In the genomic region with DNA sequence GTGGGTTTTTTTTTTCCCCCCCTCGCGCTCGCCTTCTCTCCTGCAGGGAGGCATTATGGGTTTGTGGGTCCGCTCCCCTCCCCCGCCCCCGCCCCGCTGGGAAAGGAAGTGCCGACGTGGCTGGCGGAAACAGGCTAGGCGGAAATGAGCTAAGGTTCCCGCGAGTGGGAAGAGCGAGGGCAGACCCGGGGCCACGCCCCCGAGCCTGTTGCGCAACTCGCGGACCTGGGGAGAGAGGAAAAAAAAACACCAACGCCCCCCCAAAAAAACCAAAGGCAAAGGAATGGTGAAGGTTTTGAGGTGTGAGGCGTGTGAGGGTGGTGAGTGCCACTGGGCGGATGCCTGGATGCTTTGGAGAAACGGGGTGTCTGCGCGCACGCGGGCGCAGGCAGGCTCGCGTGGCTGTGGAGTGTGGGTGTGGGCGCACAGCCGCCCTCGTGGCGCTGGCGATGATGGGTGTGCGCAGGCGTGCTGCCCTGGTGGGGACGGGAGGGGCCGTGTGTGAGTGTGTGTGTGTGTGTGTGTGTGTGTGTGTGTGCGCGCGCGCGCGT, we compare ENCODE assay signal across 8 mouse cellular contexts. TPM values are rescaled to one million over a fixed set of nuclear protein-coding genes. Genes with fewer than 3 reads are reported as not detected.
A peak's percentile ranks its signal among the peaks of the same experiment; 100 is the strongest.
DNase-seq lines count a peak whose midpoint lies in the region; ATAC-seq and TF ChIP-seq lines count a peak whose summit lies in the region.

No protein-coding gene starts in this region.

- peak overlapping the region; percentile 33 for H3K4me2 ChIP-seq in embryonic facial prominence, embryonic 11.5 days (ENCODE audit: low read depth, low read length)
- peak overlapping the region; percentile 56 for H3K4me2 ChIP-seq in kidney, embryonic 16.5 days (replicated peaks; ENCODE audit: low read depth, low read length)
- peak overlapping the region; percentile 77 for H3K4me2 ChIP-seq in liver, embryonic 14.5 days (ENCODE audit: low read depth)
- peak overlapping the region; percentile 57 for H3K4me2 ChIP-seq in neural tube, embryonic 12.5 days (replicated peaks)
- H3K4me2 ChIP-seq in stomach, postnatal 0 days (replicated peaks; ENCODE audit: low read depth): peak overlapping the region; percentile 46

- WGBS in embryonic facial prominence, embryonic 11.5 days: 33% methylated on average over 46 of the region's 46 CpGs
- WGBS in kidney, embryonic 16.5 days: 39% methylated on average over 44 of the region's 46 CpGs
- WGBS in liver, embryonic 14.5 days (ENCODE audit: insufficient replicate concordance): 16% methylated on average over 38 of the region's 46 CpGs
- 32% methylated on average over 44 of the region's 46 CpGs for WGBS in neural tube, embryonic 12.5 days
- 28% methylated on average over 41 of the region's 46 CpGs for WGBS in stomach, postnatal 0 days

- peak overlapping the region; percentile 66 for H3K9ac ChIP-seq in embryonic facial prominence, embryonic 11.5 days (replicated peaks; ENCODE audit: low read length)
- H3K9ac ChIP-seq in kidney, embryonic 16.5 days (replicated peaks; ENCODE audit: low read length): peak overlapping the region; percentile 77
- H3K9ac ChIP-seq in liver, embryonic 14.5 days (replicated peaks): peak overlapping the region; percentile 63
- peak overlapping the region; percentile 53 for H3K9ac ChIP-seq in neural tube, embryonic 12.5 days
- peak overlapping the region; percentile 53 for H3K9ac ChIP-seq in stomach, postnatal 0 days (ENCODE audit: low read length)

- ATAC-seq in embryonic facial prominence, embryonic 11.5 days (replicated peaks; ENCODE audit: insufficient number of reproducible peaks, low FRiP score, low TSS enrichment, low read depth): peak; percentile 72
- peak; percentile 82 for ATAC-seq in kidney, embryonic 16.5 days (ENCODE audit: low FRiP score, low TSS enrichment)
- ATAC-seq in liver, embryonic 14.5 days (ENCODE audit: insufficient read depth): peak; percentile 74
- peak; percentile 66 for ATAC-seq in neural tube, embryonic 12.5 days (ENCODE audit: low FRiP score, low read depth)
- ATAC-seq in stomach, postnatal 0 days (ENCODE audit: low FRiP score, low TSS enrichment): peak; percentile 83

- DNase-seq in layer of hippocampus, adult 11-12 months (ENCODE audit: low spot score): peak; percentile 81
- DNase-seq in layer of hippocampus, adult 9-10 months (ENCODE audit: low spot score): no peak
- peak; percentile 66 for DNase-seq in embryonic facial prominence, embryonic 11.5 days (ENCODE audit: low spot score)
- DNase-seq in heart, adult 8-10 months (ENCODE audit: low spot score): peak; percentile 73
- peak in 2 of 3 experiments; percentile 24 to 39 for DNase-seq in liver, embryonic 14.5 days (ENCODE audit: low read depth in 3 of 3, low spot score in 3 of 3)
- DNase-seq in stomach, postnatal 0 days (ENCODE audit: low spot score): peak; percentile 92

- no peaks in the 10 kb centered on the region for H3K9me3 ChIP-seq in embryonic facial prominence, embryonic 11.5 days (replicated peaks; ENCODE audit: control insufficient read depth, low read length)
- H3K9me3 ChIP-seq in kidney, embryonic 16.5 days (ENCODE audit: low read length): no peaks in the 10 kb centered on the region
- no peaks in the 10 kb centered on the region for H3K9me3 ChIP-seq in liver, embryonic 14.5 days (ENCODE audit: control insufficient read depth, low read length)
- H3K9me3 ChIP-seq in neural tube, embryonic 12.5 days: no peaks in the 10 kb centered on the region
- no peaks in the 10 kb centered on the region for H3K9me3 ChIP-seq in stomach, postnatal 0 days (ENCODE audit: control insufficient read depth, low read length)

- H3K27ac ChIP-seq in embryonic facial prominence, embryonic 11.5 days (replicated peaks; ENCODE audit: low read depth, low read length): peak overlapping the region; percentile 67; the same call in 1 of the 2 replicates
- H3K27ac ChIP-seq in kidney, embryonic 16.5 days (ENCODE audit: low read length): peak overlapping the region; percentile 95
- H3K27ac ChIP-seq in liver, embryonic 14.5 days: peak overlapping the region; percentile 68
- peak overlapping the region; percentile 59 for H3K27ac ChIP-seq in neural tube, embryonic 12.5 days
- H3K27ac ChIP-seq in stomach, postnatal 0 days (replicated peaks): peak overlapping the region; percentile 92

- no peaks in the 10 kb centered on the region for H3K27me3 ChIP-seq in embryonic facial prominence, embryonic 11.5 days (ENCODE audit: control insufficient read depth, insufficient read depth, low read length)
- H3K27me3 ChIP-seq in kidney, embryonic 16.5 days (ENCODE audit: insufficient read depth, low read length): no peaks in the 10 kb centered on the region; the same call in 1 of the 2 replicates
- H3K27me3 ChIP-seq in liver, embryonic 14.5 days (ENCODE audit: control insufficient read depth, insufficient read depth, low read length): no peaks in the 10 kb centered on the region
- no peaks in the 10 kb centered on the region for H3K27me3 ChIP-seq in neural tube, embryonic 12.5 days (replicated peaks)
- no peaks in the 10 kb centered on the region for H3K27me3 ChIP-seq in stomach, postnatal 0 days (ENCODE audit: control insufficient read depth, insufficient read depth, low read length)

- H3K4me3 ChIP-seq in embryonic facial prominence, embryonic 11.5 days (ENCODE audit: low read depth, low read length): peak overlapping the region; percentile 39
- peak overlapping the region; percentile 54 for H3K4me3 ChIP-seq in kidney, embryonic 16.5 days (ENCODE audit: low read length)
- peak overlapping the region; percentile 64 to 80 for H3K4me3 ChIP-seq in liver, embryonic 14.5 days (ENCODE audit: insufficient read depth in 1 of 2, low read depth in 2 of 2, low read length in 2 of 2)
- peak overlapping the region; percentile 39 for H3K4me3 ChIP-seq in neural tube, embryonic 12.5 days
- H3K4me3 ChIP-seq in stomach, postnatal 0 days (ENCODE audit: low read depth, low read length): peak overlapping the region; percentile 32

- no peak for TF ChIP-seq CTCF in liver, embryonic 14.5 days (IDR thresholded peaks at IDR 0.05; ENCODE audit: low read depth)
- TF ChIP-seq CTCF in stomach, postnatal 0 days (IDR thresholded peaks at IDR 0.05; ENCODE audit: low read depth): no peak

- no peak for TF ChIP-seq EP300 in liver, embryonic 14.5 days (IDR thresholded peaks at IDR 0.05; ENCODE audit: low read depth)
- no peak for TF ChIP-seq EP300 in stomach, postnatal 0 days (optimal IDR thresholded peaks at IDR 0.05)

- no peaks in the 10 kb centered on the region for H3K36me3 ChIP-seq in embryonic facial prominence, embryonic 11.5 days (replicated peaks; ENCODE audit: control insufficient read depth, insufficient read depth, low read depth, low read length)
- H3K36me3 ChIP-seq in kidney, embryonic 16.5 days (ENCODE audit: insufficient read depth, low read length): peaks cover 5% of the 10 kb centered on the region; the same call in 1 of the 2 replicates
- H3K36me3 ChIP-seq in liver, embryonic 14.5 days (replicated peaks; ENCODE audit: control insufficient read depth, insufficient read depth, low read depth): peaks cover 2% of the 10 kb centered on the region; the same call in 1 of the 2 replicates
- H3K36me3 ChIP-seq in neural tube, embryonic 12.5 days: no peaks in the 10 kb centered on the region
- 0 out of 2 replicates have a peak, but pooled peaks cover 2% of the 10 kb centered on the region for H3K36me3 ChIP-seq in stomach, postnatal 0 days (ENCODE audit: control insufficient read depth, insufficient read depth, low read length)

- H3K4me1 ChIP-seq in embryonic facial prominence, embryonic 11.5 days (ENCODE audit: control insufficient read depth, insufficient read depth, low read length): no peaks in the 10 kb centered on the region
- H3K4me1 ChIP-seq in kidney, embryonic 16.5 days (ENCODE audit: insufficient read depth, low read length): peaks cover 8% of the 10 kb centered on the region
- H3K4me1 ChIP-seq in liver, embryonic 14.5 days (replicated peaks; ENCODE audit: control insufficient read depth in 2 of 2, insufficient read depth in 2 of 2, low read length in 1 of 2): peaks cover 0 to 2% of the 10 kb centered on the region in 2 experiments; a peak in 1 of 4 replicates
- peaks cover 3% of the 10 kb centered on the region; the same call in 1 of the 2 replicates for H3K4me1 ChIP-seq in neural tube, embryonic 12.5 days
- H3K4me1 ChIP-seq in stomach, postnatal 0 days (replicated peaks; ENCODE audit: control insufficient read depth, insufficient read depth): no peaks in the 10 kb centered on the region

RNA-seq across cellular contexts. Expression of a gene that starts 1.8 kb away (rescaled TPM):
- 688 and 708 TPM in 2 replicates for polyA plus RNA-seq in embryonic facial prominence, embryonic 11.5 days (2014; fragmentation: Nextera tagmentation; extraction: Ambion mirVana)
- total RNA-seq in heart, adult 8-10 months (2022): 10 to 100 TPM; 71.4 to 91.7 (median 83.0) TPM
- 557 and 569 TPM in 2 replicates for polyA plus RNA-seq in kidney, embryonic 16.5 days (2015; fragmentation: Nextera tagmentation; extraction: Ambion mirVana)
- polyA plus RNA-seq in liver, embryonic 14.5 days (2012; rRNA removed): 73.8 and 111 TPM in 2 replicates
- 191 and 193 TPM in 2 replicates for polyA plus RNA-seq in liver, embryonic 14.5 days (2014; fragmentation: Nextera tagmentation; extraction: Ambion mirVana)
- 531 and 541 TPM in 2 replicates for polyA plus RNA-seq in neural tube, embryonic 12.5 days (2016; fragmentation: Nextera tagmentation; extraction: Ambion mirVana)
- polyA plus RNA-seq in stomach, postnatal 0 days (2015; fragmentation: Nextera tagmentation; extraction: Ambion mirVana): 303 and 335 TPM in 2 replicates

RNA-seq across cellular contexts. Expression of a gene that starts 33.9 kb away (rescaled TPM):
- 9.5 and 11.5 TPM in 2 replicates for polyA plus RNA-seq in embryonic facial prominence, embryonic 11.5 days (2014; fragmentation: Nextera tagmentation; extraction: Ambion mirVana)
- 1 to 10 TPM; 4.5 to 4.7 (median 4.6) TPM for total RNA-seq in heart, adult 8-10 months (2022)
- polyA plus RNA-seq in kidney, embryonic 16.5 days (2015; fragmentation: Nextera tagmentation; extraction: Ambion mirVana): 9.7 and 10.9 TPM in 2 replicates
- 0.21 and 0.37 TPM in 2 replicates for polyA plus RNA-seq in liver, embryonic 14.5 days (2012; rRNA removed)
- polyA plus RNA-seq in liver, embryonic 14.5 days (2014; fragmentation: Nextera tagmentation; extraction: Ambion mirVana): 0.83 and 0.96 TPM in 2 replicates
- polyA plus RNA-seq in neural tube, embryonic 12.5 days (2016; fragmentation: Nextera tagmentation; extraction: Ambion mirVana): 12.0 and 12.2 TPM in 2 replicates
- polyA plus RNA-seq in stomach, postnatal 0 days (2015; fragmentation: Nextera tagmentation; extraction: Ambion mirVana): 7.6 and 8.2 TPM in 2 replicates

RNA-seq across cellular contexts. Expression of a gene that starts 38.2 kb away (rescaled TPM):
- 0.14 TPM in 1 of 2 replicates, not detected in the other for polyA plus RNA-seq in embryonic facial prominence, embryonic 11.5 days (2014; fragmentation: Nextera tagmentation; extraction: Ambion mirVana)
- not detected for total RNA-seq in heart, adult 8-10 months (2022)
- not detected in 2 replicates for polyA plus RNA-seq in kidney, embryonic 16.5 days (2015; fragmentation: Nextera tagmentation; extraction: Ambion mirVana)
- not detected in 2 replicates for polyA plus RNA-seq in liver, embryonic 14.5 days (2012; rRNA removed)
- not detected in 2 replicates for polyA plus RNA-seq in liver, embryonic 14.5 days (2014; fragmentation: Nextera tagmentation; extraction: Ambion mirVana)
- 0.13 and 0.22 TPM in 2 replicates for polyA plus RNA-seq in neural tube, embryonic 12.5 days (2016; fragmentation: Nextera tagmentation; extraction: Ambion mirVana)
- polyA plus RNA-seq in stomach, postnatal 0 days (2015; fragmentation: Nextera tagmentation; extraction: Ambion mirVana): not detected in 2 replicates
